Mouse (Mus musculus) megakaryocyte, adult 5-6 weeks (primary cell): ENCODE measurements at regions not wholly inside any gene's neighbourhood (a gene's known extent, or its start where the extent isn't known, plus 50 kb on each side); places are given as distances from the start of the nearest gene placed in this dataset.

Experiments
- ATAC-seq: 2 replicates; pipeline ENCODE4 v1.8.0; 2016; ENCODE audit warnings: mild to moderate bottlenecking, inconsistent platforms; ENCODE audit not compliant: poor library complexity, severe bottlenecking

DNA sequence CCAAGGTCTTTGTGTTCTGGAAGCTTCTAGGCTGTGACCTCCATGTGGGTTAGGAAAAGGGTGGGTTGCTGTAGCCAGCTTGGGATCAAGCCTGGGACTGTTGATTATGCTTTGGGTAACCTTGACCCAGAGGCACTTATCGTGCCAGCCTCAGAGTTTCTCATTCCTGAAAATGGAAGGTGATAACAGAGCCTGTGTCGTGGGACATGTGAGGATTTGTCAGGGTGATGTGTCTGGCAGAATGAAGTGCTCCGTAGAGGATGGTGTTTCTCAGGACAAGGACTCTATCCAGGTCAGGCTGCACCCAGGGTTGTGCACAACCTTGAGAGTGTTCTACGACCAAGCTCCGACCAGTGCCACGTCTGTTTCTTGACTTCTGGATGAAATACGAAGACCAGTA lies 316.4 kb downstream of the Gm49356 start:
- ATAC-seq, result no peak

DNA sequence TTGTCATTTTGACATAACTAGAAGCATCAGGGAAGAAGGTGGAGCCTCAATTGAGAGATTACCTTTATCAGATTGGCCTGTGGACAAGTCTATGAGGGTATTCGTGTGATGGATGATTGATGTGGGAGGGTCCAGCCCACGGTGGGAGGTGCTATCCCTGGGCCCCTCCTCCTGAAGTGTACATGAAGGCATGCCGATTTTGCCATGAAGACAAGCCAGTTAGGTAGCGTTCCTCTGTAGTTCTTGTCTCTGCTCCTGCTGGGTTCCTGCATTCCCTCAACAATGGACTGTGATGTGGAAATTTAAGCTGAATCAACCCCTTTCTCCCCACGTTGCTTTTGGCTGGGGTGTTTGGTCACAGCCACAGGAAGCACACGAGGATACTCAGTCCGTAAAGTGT lies 317.5 kb downstream of the Gm49356 start:
- ATAC-seq, result no peak

DNA sequence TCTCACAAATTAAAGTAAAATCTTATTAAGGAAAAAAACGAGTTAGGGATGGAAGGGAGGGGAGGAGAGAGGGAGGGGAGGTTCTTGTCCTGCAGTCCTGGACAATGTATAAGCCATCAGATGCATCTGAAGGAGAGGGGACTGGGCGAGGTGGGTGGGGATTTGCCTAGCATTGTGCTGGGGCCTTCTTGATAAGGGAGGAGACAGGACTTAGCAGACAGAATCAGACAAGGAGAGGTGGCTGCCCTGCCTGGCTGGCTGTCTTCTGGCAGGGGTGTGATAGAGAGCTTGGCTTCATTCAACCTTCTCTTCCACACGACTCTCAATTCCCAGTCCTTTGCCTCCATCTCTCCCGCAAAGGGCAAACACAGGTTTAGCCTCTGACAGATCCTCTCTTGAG lies 318.9 kb downstream of the Gm49356 start:
- no peak for ATAC-seq

DNA sequence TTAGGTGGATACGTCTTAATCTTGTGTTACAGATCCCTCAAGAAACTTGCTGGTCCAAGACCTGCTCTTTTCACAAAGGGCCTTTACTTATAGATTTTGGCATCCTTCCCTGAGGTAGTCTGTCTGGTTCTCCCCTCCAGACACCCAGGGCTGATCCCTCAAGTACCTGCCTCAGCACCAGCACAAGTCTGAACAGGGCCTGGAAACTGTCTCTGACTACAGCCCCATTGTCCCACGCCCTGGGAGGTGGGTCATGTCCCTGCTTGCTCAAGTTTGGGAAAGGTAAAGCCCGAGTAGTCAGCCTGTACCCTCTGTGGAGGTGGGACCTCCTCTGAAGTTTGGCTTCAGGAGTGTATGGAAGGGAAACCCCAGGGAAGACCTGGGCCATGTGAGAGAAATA lies 323.3 kb downstream of the Gm49356 start:
- ATAC-seq, result no peak

DNA sequence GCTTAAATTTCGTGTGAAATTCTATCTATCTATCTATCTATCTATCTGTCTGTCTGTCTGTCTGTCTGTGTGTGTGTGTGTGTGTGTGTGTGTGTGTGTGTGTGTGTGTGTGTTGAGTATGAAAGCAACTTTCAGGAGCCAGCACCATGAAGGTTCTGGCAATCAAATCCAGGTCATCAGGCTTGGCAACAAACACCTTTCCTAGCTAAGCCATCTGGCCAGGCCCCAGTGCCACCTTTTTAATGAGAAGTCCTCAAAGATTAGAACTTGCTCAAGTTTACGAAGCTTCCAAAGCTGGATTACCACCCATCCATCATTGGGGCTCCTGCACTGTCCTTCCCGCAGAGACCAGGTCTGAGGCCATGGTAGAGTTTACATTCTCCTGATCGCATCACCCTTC lies 325.0 kb downstream of the Gm49356 start:
- no peak for ATAC-seq

DNA sequence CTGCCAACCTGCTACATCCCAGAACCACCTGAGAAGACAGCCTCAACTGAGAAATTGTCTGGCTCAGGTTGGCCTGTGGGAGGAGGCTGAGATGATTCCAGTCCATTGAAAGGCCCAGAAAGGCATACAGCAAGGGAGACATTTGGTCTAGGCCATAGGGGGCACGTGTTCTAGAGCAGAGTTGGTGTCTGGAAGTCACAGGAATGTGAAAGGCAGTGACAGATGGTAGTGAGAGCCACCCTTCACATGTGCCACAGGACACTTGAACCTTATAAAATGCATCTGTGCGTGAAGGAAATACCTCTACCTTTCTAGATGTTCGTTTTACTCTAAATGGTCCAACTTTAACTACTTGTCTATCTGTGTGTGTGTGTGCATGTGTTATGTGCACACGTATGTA lies 326.1 kb downstream of the Gm49356 start:
- ATAC-seq, result no peak

DNA sequence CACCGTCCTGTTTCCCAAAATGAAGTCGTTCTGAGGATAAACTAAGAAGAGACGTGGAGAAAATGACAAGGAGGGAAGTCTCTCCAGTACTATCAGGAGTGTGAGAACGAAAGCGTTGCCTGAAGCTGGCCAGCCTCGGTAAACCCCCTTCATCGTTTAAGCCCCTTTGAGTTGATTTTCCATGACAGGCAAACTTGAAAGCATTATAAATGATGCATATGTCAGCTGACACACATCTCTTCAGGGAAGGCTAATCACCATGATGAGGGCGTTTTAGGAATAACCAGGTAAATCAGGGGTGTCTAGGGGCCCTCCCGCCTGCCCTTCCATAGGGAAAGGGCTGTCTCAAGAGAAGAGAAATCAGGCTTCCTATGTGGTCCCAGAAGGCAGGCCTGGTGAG lies 328.4 kb downstream of the Gm49356 start:
- ATAC-seq, result no peak

DNA sequence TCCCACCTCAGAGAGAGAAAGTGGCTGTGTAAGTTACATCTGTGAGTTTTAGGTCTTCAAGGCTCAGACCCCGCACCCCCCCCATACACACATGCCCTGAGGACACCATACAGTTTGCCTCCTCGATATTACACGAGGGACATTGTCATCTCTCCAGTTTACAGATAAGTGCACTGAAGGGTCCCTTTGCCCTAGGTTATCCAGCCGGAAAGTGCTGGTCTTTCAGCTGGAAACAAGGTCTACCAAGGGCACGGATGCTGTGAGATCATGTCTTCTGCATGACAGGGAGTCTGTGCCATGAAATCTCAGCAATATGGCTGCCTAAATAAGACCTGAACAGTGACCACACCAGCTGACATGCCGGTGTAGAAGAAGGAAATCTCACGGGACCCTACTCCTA lies 329.8 kb downstream of the Gm49356 start:
- ATAC-seq, result no peak

DNA sequence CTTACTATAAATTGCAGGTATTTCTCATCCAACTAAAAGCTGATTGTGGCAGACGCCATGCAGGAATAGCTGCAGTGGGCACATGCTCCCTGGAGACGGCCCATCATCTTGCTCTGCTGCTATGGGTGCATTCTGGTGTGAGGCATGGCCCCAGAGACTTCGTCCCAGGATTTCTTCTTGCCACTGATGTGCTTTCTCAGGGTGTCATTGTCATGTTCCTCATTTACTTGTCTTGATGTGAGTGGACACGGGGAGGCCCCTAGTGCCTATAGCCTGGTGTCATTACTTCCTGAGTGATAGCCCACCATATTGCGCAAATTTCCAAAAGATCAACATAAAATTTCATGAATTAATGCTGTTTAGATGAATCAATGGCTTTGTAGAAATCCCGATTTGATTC lies 336.5 kb downstream of the Gm49356 start:
- no peak for ATAC-seq

DNA sequence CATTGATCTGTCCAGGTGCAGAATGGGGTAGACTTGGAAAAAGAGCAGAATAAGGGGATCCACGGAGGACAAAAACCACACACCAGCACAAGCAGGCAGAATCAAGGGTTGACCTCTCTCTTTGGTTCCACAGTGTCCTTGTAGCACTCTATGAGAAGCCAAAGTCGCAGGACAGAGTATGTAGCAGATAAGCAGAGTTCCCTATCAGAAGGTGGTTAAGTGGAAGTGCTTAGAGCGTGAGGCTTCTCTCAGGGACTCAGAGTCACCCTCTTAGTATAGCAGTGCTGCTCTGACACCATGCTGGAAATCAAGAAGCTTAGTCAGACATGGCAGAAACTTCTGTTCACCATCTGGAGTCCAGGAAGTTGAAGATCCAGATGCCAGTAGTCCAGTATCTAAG lies 338.2 kb downstream of the Gm49356 start:
- ATAC-seq, result no peak

DNA sequence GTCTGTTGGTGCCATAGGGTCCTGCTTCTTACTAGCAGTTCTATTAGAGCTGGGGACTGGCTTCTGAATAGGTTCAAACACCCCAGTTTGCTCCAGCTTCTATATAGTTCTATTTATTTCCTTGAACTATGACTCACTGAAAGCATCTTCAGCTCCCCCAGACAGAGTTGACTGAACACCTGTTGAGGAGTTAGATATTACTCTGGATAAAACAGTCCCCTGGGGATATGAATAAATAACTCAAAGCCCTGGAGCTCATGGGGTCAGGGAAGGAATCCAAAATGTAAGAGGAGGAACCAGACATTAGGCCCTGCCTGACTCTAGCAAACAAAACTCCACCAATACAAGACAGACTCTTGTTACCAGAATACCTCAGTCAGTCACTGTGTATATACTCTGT lies 341.4 kb downstream of the Gm49356 start:
- no peak for ATAC-seq

DNA sequence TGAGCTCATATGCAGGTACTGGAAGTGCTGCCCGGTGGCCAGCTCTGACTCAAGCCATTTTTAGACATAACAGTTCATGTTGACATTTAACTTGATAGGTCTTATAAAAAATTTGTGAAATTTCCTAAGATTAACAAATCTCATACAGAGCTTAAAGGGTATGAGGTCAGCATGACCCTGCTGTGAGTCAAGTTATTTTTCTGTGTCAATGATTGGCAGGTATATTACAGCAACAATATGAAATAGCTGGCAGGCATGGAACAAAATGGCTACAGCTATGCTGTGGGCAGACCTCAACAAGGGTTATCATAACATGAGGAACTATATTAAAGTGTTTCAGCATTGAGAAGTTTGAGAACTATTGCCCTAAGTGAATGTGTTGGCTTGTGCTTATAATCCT lies 342.6 kb downstream of the Gm49356 start:
- ATAC-seq, result no peak

DNA sequence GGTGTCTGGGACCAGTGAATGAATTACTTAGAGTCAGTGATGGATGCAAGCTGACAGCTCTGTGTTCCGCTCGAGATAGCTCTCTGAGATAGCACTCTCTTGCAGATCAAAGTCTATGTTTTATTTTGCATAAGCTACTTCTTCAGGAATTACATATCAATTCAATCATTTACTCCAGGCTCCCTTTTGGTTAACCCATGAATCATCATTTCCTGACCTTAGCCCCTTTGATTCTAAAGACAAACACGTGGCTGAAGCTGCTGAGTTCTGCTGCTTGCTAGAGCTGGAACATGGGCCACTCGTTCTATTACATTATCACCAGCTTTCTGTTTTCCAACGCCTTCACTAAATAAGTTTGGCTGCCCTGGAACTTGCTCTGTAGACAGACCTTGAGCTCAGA lies 343.2 kb downstream of the Gm49356 start:
- ATAC-seq, result no peak

DNA sequence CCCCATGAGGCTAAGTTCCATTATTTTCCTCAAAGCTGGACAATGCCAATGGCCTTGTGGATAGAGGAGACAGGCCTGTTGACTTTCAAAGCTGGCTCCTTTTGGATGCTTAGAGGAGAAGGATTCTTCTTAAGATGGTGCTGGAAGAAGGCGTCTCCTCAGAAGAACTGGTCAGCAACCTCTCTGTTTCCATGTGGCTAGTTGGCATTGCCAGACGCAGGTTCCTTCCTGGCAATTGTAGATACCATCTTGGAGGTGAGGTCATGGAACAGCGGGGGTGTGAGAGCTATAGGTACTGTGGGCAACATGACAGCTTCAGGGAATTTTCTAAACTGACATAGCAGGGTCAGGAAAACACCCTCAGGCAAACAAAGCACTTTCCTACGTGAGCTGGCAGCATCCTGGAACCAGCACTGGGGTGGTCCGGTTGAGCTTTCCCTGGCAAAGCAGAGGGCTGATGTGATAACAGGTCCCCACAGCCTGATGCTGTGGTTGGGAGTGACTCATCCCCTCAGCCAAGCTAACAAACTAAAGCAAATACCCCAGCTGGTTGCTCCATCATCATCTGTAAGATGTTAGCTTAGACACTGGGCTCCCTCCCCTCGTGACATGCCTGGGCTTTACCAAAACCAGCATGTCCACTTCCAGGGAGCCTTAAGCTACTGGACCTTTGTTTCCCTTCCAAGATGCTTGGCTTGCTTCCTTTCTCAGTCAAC lies 348.5 kb downstream of the Gm49356 start:
- ATAC-seq, result no peak

DNA sequence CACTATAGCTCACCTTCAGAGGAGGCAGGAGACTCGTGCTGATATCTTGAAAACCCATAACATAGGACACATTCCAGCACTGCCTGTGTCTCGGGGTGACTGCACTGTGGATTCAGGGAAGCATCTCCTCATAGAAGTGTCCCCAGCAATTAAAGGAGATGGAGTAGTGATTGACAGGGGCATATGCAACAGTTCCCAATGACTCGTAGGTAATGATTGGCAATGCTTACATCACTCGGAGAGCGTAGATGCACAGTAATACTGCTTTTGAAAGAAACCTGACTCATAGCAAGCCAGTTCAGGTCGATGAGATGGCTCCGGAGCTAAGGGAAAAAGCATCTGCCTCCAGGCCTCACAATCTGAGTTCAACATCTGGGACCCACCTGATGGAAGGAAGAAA lies 352.7 kb downstream of the Gm49356 start:
- no peak for ATAC-seq

DNA sequence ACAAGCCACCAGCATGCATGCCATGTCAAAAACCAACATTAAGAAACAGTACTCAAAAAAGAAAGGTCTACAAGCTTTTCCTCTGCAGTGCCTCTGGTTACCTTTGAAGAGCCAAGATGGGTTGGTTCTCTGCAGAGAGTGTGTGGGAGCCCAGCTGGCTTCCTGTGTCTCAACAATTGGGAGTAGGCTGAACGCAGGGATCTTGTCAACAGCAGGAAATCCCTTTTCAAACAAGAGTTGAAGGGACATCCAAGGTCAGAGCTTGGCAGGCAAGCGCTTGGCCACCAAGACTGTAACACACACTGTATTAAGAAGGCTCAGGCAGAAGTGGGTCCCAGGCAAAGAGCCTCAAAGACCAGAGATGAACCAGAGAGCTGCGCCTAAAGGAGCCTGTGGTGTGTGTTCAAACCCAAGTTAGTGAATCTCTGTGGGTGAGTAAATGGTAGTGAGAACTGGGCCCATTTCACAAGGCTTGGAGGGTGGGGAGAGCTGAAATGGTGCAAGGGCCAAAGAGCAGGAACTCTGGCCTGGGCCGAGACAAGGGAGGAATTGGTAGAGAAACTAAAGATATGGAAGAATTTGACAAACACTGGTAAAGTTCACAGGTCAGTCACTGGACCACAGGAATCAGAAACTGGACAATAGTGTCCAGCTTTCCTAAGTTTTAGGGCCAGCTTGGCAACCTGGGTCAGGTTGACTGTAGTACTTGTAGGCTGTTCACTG lies 357.0 kb downstream of the Gm49356 start:
- no peak for ATAC-seq

DNA sequence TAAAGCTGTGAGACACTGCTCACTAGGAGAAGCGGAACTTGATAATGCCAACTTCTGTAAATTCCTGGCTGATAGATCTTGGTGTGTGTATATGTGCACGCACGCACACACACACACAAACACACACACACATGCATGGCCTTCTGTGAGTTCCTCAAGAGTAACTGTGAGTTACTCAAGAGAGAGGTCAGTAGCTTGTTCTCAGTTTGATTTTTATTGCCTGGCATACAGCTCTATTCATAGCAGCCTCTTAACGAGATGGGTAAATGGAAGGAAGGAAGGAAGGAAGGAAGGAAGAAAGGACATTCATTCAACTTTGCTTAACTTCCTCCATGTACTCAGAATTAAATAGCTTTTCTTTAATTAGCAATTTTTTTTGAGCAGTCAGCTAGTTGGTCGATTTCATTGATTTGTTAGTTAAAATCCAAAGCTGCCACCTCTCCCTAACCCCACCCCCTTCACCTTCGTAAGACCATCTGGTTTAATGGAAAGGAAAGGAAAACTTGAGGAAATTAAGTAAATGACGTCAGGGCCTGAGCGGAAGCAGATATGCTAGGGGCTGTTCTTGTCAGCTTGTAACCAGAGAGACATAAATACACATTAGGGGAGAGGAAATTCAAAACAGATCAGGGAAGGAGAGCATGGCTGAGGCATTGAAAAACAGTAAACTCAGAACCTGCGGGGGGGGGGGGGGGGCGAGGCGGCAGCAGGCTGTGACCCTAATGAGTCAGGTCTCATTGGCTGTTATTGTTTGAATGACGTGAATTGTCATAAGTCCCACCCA lies 359.6 kb downstream of the Gm49356 start:
- no peak for ATAC-seq

DNA sequence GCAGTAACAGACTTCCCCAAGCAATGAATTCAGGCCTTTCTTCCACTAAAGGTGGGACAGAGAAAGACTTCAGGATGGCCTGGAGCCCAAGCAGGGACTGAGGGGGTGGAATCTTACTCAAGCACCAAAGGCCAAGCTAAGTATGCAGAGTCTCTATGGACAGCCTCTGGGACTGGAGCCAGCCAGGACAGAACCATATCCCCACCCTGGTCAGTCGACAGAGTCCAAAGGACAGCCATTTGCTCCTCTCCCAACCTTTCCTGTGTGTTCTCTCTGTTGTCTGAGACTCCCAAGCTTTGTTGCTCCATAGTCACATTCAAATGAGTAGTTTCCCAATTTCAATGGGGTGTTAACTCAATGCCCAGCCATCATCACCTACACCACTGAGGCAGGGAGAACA lies 372.3 kb downstream of the Gm49356 start:
- no peak for ATAC-seq

DNA sequence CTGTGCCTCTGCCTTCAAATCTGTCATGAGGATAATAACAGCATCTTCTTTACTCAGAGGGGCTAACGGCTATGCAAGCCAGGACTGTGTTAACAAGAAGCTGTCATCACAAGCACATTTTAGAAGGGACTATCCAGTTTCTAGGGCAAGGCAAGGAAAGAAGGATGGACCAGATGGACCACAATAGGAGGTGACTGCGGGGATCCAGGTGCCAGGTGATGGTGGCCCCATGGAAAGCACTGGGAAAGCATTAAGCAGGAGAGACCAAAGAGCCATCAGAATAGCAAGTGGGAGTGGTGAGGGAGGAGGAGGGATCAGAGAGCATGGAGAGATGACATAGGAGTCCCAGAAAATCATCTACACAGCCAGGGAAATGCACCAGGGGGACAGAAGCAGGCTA lies 373.3 kb downstream of the Gm49356 start:
- no peak for ATAC-seq

DNA sequence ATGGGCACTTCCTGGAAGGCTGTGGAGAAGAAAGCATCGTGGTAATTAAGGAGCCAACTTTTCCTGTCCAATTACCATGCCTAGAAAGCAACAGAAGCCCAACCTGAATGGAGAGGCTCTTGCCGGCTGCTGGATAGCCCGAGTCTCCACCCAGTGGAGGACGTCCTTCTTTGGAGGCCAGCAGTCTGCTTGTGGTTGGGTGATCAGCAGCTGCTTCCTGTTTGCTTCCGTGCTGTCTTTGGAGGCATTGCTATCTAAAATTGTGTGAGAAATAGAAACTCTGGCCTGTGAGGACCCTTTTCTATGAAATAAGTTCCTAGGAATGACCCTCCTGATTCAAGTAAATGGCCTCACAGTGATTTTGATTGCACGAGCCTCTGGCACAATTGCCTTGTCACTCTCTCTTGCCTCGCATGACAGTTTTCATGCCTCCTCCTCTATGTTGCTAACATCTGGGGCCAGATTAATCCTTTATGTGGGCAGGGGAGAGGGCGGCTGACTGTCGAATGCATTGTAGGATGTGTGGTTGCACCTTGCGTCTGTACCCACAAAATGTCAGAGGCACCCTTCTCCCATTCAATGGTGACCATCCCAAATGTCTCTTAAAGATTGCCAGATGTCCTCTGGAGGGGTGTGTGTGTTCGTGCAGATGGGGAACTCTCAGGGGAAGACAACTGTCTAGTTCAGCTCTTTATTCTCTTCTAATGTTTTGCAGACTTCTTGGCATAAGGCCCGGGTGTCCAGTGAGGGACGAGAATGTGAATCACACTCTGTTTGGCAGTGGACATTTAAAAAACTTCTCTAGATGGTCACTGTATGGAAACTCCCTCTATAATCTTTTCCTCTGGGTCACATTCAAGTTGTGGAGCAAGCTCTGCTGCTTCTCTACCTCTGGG lies 374.6 kb downstream of the Gm49356 start:
- peak; percentile 96 for ATAC-seq
